Mouse (Mus musculus): ENCODE data around the gene Slc35b2. TPM values are rescaled to one million over a fixed set of nuclear protein-coding genes. Genes with fewer than 3 reads are reported as not detected.

Gene Slc35b2
- total and polyA plus RNA-seq, 2 experiments from 2014 or later, result 83.8 to 87.0 TPM

DNA sequence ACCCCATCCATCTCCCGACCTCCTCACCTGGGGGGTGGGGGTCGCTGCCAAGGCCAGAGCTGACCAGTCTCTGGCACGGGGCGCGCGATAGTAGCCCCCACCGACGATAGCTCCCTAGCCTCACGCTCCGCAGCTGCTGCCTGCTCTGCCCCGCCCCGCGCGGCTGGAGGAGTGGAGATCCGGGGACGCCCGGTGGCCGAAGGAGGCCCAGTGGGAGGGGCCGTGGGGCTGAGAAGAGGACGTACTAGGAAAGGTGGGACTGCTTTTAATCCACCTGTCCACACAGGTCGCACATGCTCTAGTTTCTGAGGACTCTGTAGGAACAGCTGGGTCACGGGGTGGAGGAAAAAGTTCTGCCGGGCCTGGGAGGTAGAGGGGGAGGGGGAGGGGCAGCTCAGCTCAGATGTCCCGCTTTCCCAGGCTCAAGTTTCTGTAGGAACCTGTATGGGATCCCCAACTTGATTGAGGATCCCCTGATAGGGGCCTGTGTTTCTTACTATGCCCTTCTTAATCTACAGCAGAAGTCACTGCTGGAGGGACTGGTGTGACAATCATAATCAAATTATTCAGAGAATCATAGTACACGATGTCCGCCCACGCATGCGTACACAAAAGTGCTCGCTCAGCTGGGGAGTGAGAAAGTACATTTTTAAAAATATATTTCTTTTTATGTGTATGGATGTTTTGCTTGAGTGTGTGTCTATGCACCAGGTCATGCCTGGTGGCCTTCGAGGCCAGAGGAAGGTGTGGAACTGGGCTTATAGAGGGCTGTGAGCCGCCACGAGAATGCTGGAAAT lies 36.0 kb downstream of the Slc35b2 start, which contains the start of gene Slc29a1:
Gene Slc29a1 (minus strand): TSS at position 161 of the 797 bp plus-strand sequence.
- H3K36me3 ChIP-seq (ENCODE audit: insufficient read depth), result no peaks in the 10 kb centered on the region
- no peak within 1 kb of the TSS for H3K27ac ChIP-seq (ENCODE audit: low read depth, low read length)
- H3K4me3 ChIP-seq (ENCODE audit: low read depth, low read length), result peak within 1 kb of the TSS; percentile 4; the same call in 1 of the 2 replicates
- ATAC-seq, result no peak
- peak within 1 kb of the TSS; percentile 25 for H3K4me2 ChIP-seq (ENCODE audit: low read depth)
- WGBS, result 16% methylated on average over 32 of the region's 32 CpGs
- DNase-seq, result no peak
- H3K9ac ChIP-seq, result no peak within 1 kb of the TSS; the same call in 1 of the 2 replicates
- no peaks in the 10 kb centered on the region for H3K9me3 ChIP-seq (ENCODE audit: low read length)
- no peak for TF ChIP-seq CTCF (IDR thresholded peaks at IDR 0.05; ENCODE audit: low read depth)
- peaks cover 7% of the 10 kb centered on the region; the same call in 1 of the 2 replicates for H3K27me3 ChIP-seq (ENCODE audit: insufficient read depth, low read length)
- H3K4me1 ChIP-seq (ENCODE audit: insufficient read depth), result peaks cover 10% of the 10 kb centered on the region

DNA sequence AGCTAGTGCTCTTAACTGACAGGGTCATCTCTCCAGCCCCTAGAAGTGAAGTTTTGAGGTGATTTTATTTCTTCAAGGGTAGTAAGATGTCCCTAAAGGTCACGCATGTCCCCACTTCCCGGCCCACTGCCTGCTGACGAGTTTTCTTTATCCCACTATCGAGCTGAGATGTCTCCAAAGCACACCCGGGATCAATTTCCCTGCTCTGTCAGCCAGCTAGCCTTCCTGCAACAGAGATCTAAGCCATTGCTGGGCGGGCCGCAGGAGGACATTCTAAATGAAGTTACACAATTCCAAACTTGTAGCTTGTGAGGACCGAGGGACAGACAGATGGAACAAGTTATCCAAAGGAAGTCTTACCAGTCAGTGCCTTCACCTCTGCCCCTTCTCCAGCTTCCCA lies 36.6 kb downstream of the Slc35b2 start:
- no peak overlapping the region for H3K27ac ChIP-seq (ENCODE audit: low read depth, low read length)
- no peak overlapping the region for H3K4me2 ChIP-seq (ENCODE audit: low read depth)
- WGBS, result 67% methylated on average over 8 of the region's 8 CpGs
- TF ChIP-seq CTCF (IDR thresholded peaks at IDR 0.05; ENCODE audit: low read depth), result no peak
- no peak overlapping the region for H3K4me3 ChIP-seq (ENCODE audit: low read depth, low read length)
- H3K9ac ChIP-seq, result no peak overlapping the region
- no peak for ATAC-seq
- DNase-seq, result no peak
- H3K27me3 ChIP-seq (ENCODE audit: insufficient read depth, low read length), result peaks cover 7% of the 10 kb centered on the region; the same call in 1 of the 2 replicates
- peaks cover 10% of the 10 kb centered on the region for H3K4me1 ChIP-seq (ENCODE audit: insufficient read depth)
- no peaks in the 10 kb centered on the region for H3K9me3 ChIP-seq (ENCODE audit: low read length)
- no peaks in the 10 kb centered on the region for H3K36me3 ChIP-seq (ENCODE audit: insufficient read depth)

DNA sequence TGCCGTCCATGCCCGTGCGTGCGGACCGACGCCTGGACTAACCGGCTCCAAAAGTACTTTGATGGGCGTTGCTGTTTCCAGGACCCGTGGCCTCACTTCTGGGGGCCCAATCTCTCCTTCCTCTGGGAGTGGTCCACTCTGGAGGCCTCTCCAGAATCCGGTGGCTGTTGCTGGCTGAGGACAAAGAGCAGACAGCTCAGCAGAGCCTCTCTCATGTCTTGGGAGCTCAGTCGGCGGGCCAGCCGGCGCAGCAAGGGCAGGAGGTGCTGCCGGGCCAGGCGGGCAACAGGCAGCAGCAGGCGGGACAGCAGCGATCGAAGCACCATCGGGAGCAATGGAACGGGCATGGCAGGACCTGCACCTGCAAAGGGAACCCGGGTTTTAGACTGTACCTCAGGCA lies 37.7 kb downstream of the Slc35b2 start:
- Histone ChIP-seq H3K36me3 (ENCODE audit: insufficient read depth) (no peaks in the 10 kb centered on the region), H3K9ac (no peak overlapping the region), H3K4me1 (ENCODE audit: insufficient read depth) (peaks cover 2% of the 10 kb centered on the region; the same call in 1 of the 2 replicates), H3K9me3 (ENCODE audit: low read length) (no peaks in the 10 kb centered on the region), H3K27me3 (ENCODE audit: insufficient read depth, low read length) (peaks cover 7% of the 10 kb centered on the region; the same call in 1 of the 2 replicates), H3K4me2 (ENCODE audit: low read depth) (no peak overlapping the region), H3K4me3 (ENCODE audit: low read depth, low read length) (no peak overlapping the region), H3K27ac (ENCODE audit: low read depth, low read length) (no peak overlapping the region)
- DNase-seq, result no peak
- TF ChIP-seq CTCF (IDR thresholded peaks at IDR 0.05; ENCODE audit: low read depth), result no peak
- WGBS, result 19% methylated on average over 22 of the region's 22 CpGs
- ATAC-seq, result no peak

DNA sequence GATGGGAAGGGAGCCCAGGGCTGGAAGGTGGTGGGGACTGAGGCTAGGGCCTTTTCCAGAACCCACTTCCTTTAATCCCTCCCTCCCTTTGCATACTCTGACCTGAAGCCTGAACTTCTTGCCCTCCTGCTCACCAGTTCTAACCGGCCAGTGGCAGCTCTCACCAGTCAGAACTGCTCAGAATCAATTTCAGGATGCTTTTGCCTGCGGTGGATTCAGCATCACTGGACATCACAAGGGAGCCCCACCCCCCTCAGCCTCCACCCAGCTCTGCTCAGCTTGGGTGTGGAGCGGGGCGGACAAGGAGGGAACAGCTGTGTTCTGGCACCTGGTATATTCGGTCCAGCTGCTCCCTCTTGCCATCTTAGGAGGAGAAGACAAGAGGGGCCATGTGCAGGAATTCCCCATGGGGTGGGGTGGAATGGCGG lies 38.2 kb downstream of the Slc35b2 start, which contains the start of gene Mymx:
Gene Mymx (minus strand): TSS at position 226 of the 428 bp plus-strand sequence.
- 41% methylated on average over 6 of the region's 6 CpGs for WGBS
- Histone ChIP-seq H3K4me2 (ENCODE audit: low read depth) (no peak within 1 kb of the TSS), H3K9ac (no peak within 1 kb of the TSS), H3K9me3 (ENCODE audit: low read length) (no peaks in the 10 kb centered on the region), H3K4me3 (ENCODE audit: low read depth, low read length) (no peak within 1 kb of the TSS), H3K36me3 (ENCODE audit: insufficient read depth) (no peaks in the 10 kb centered on the region), H3K27me3 (ENCODE audit: insufficient read depth, low read length) (peaks cover 7% of the 10 kb centered on the region; the same call in 1 of the 2 replicates), H3K4me1 (ENCODE audit: insufficient read depth) (no peaks in the 10 kb centered on the region), H3K27ac (ENCODE audit: low read depth, low read length) (no peak within 1 kb of the TSS)
- DNase-seq (no peak), ATAC-seq (no peak)
- TF ChIP-seq CTCF (IDR thresholded peaks at IDR 0.05; ENCODE audit: low read depth), result no peak

DNA sequence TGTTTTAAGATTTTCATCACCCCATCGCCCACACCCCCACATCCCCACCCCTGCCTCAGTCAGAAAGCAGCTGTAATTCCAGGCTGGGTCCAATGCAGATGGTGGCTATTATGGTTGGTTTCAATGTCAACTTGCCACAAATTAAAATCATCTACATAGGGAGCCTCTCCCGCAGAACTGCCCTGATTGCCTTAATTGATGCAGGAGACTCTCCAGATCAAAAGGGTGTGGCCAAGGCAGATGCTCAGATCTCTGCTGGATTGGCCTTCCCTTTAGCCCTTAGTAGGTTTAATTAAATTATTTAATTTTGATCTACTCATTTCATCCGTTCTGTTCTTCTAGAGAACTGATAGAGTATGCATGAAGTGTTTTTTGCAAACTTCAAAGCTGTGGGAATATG lies 39.3 kb downstream of the Slc35b2 start:
- no peak for ATAC-seq
- Histone ChIP-seq H3K9me3 (ENCODE audit: low read length) (no peaks in the 10 kb centered on the region), H3K9ac (no peak overlapping the region), H3K27me3 (ENCODE audit: insufficient read depth, low read length) (peaks cover 7% of the 10 kb centered on the region; the same call in 1 of the 2 replicates), H3K4me2 (ENCODE audit: low read depth) (no peak overlapping the region), H3K4me3 (ENCODE audit: low read depth, low read length) (no peak overlapping the region), H3K36me3 (ENCODE audit: insufficient read depth) (no peaks in the 10 kb centered on the region), H3K4me1 (ENCODE audit: insufficient read depth) (no peaks in the 10 kb centered on the region), H3K27ac (ENCODE audit: low read depth, low read length) (no peak overlapping the region)
- DNase-seq, result no peak
- TF ChIP-seq CTCF (IDR thresholded peaks at IDR 0.05; ENCODE audit: low read depth), result no peak
- 67% methylated on average over 3 of the region's 3 CpGs for WGBS

DNA sequence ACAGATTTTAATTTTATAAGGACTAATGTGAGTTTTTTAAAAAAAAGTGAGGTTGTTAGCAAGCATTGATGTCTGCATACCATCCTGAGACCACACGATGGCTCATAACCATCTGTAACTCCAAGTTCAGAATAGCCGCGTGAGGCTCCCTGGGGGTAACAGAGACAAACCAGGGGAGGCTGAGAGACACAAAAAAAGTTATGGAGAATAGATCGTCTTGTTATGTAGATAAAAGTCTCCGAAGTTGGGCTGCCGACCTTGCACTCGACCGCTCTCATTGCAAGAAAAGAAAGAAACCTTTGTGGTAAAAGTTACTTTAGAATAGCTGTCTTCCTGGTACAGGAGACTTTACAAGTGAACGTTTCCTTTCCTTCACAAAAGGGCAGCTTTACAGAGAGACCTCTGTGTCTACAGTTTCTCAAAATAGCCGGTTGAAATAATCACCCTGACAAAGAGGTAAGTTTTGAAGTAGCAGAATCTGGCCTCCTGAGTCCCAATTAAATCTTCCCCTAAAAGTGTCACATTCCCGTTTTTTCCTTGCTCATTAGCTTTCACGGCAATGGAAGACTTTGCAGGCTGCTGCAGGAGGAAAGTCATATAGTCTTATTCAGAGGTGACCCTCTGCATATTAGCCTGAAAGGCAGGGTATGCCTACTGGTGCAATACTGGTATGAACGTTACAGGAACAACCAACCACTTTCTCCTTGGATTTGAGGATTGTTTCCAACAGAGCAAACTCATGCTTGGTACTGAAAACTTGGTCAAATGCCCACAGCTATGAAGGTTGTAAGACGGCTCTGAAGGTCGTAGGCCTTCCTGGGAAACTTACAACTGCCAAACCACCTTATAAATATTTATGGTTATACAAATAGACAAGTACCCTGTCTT lies 43.6 kb downstream of the Slc35b2 start:
- ATAC-seq, result no peak
- Histone ChIP-seq H3K9me3 (ENCODE audit: low read length) (no peaks in the 10 kb centered on the region), H3K27me3 (ENCODE audit: insufficient read depth, low read length) (0 out of 2 replicates have a peak, but pooled peaks cover 2% of the 10 kb centered on the region), H3K4me1 (ENCODE audit: insufficient read depth) (no peaks in the 10 kb centered on the region), H3K4me2 (ENCODE audit: low read depth) (no peak overlapping the region), H3K27ac (ENCODE audit: low read depth, low read length) (no peak overlapping the region), H3K4me3 (ENCODE audit: low read depth, low read length) (no peak overlapping the region), H3K36me3 (ENCODE audit: insufficient read depth) (no peaks in the 10 kb centered on the region), H3K9ac (no peak overlapping the region)
- no peak for DNase-seq
- no peak for TF ChIP-seq CTCF (IDR thresholded peaks at IDR 0.05; ENCODE audit: low read depth)
- WGBS, result 70% methylated on average over 15 of the region's 15 CpGs
